Mouse (Mus musculus): Measurements from ENCODE around the gene Cmip. TPM values are rescaled to one million over a fixed set of nuclear protein-coding genes. Genes with fewer than 3 reads are reported as not detected.

Gene Cmip
- polyA plus RNA-seq, 1 experiment from 2014 or later: 22.6 TPM

- ATAC-seq: no peak
- Histone ChIP-seq H3K27ac (ENCODE audit: low read depth) (no peak overlapping the region), H3K9me3 (ENCODE audit: low read length) (no peaks in the 10 kb centered on the region), H3K36me3 (replicated peaks; ENCODE audit: insufficient read depth, low read length) (0 out of 2 replicates have a peak, but pooled peaks cover 3% of the 10 kb centered on the region), H3K4me1 (ENCODE audit: insufficient read depth) (no peaks in the 10 kb centered on the region), H3K4me2 (ENCODE audit: low read depth, low read length) (no peak overlapping the region), H3K27me3 (ENCODE audit: insufficient read depth, low read length) (no peaks in the 10 kb centered on the region), H3K4me3 (ENCODE audit: low read depth, low read length) (no peak overlapping the region), H3K9ac (replicated peaks) (no peak overlapping the region)
- 100% methylated on average over 3 of the region's 3 CpGs for WGBS (ENCODE audit: insufficient replicate concordance)
- DNase-seq: no peak
- no peak for TF ChIP-seq CTCF (IDR thresholded peaks at IDR 0.05; ENCODE audit: low read depth)
- TF ChIP-seq EP300 (IDR thresholded peaks at IDR 0.05; ENCODE audit: low read depth): no peak
These were observed 149.2 kb downstream of the Cmip start for GRCm38 (mm10) chr8:117406081-117406480.

GRCm38 (mm10) chr8:117408634-117409033, 151.8 kb downstream of the Cmip start:
- H3K36me3 ChIP-seq (replicated peaks; ENCODE audit: insufficient read depth, low read length): peaks cover 10% of the 10 kb centered on the region
- H3K4me1 ChIP-seq (ENCODE audit: insufficient read depth): no peaks in the 10 kb centered on the region
- no peak overlapping the region for H3K9ac ChIP-seq (replicated peaks)
- no peaks in the 10 kb centered on the region for H3K27me3 ChIP-seq (ENCODE audit: insufficient read depth, low read length)
- 79% methylated on average over 7 of the region's 7 CpGs for WGBS (ENCODE audit: insufficient replicate concordance)
- no peaks in the 10 kb centered on the region for H3K9me3 ChIP-seq (ENCODE audit: low read length)
- ATAC-seq (no peak), DNase-seq (no peak)
- H3K4me2 ChIP-seq (ENCODE audit: low read depth, low read length): no peak overlapping the region
- TF ChIP-seq EP300 (IDR thresholded peaks at IDR 0.05; ENCODE audit: low read depth) (no peak), CTCF (IDR thresholded peaks at IDR 0.05; ENCODE audit: low read depth) (no peak)
- H3K4me3 ChIP-seq (ENCODE audit: low read depth, low read length): no peak overlapping the region
- no peak overlapping the region for H3K27ac ChIP-seq (ENCODE audit: low read depth)

- ATAC-seq: no peak
- no peaks in the 10 kb centered on the region for H3K27me3 ChIP-seq (ENCODE audit: insufficient read depth, low read length)
- no peak for TF ChIP-seq EP300 (IDR thresholded peaks at IDR 0.05; ENCODE audit: low read depth)
- TF ChIP-seq CTCF (IDR thresholded peaks at IDR 0.05; ENCODE audit: low read depth): no peak
- no peak overlapping the region for H3K27ac ChIP-seq (ENCODE audit: low read depth)
- no peak overlapping the region for H3K4me3 ChIP-seq (ENCODE audit: low read depth, low read length)
- peaks cover 13% of the 10 kb centered on the region for H3K36me3 ChIP-seq (replicated peaks; ENCODE audit: insufficient read depth, low read length)
- H3K9me3 ChIP-seq (ENCODE audit: low read length): no peaks in the 10 kb centered on the region
- no peak for DNase-seq
- H3K9ac ChIP-seq (replicated peaks): no peak overlapping the region
- no peak overlapping the region for H3K4me2 ChIP-seq (ENCODE audit: low read depth, low read length)
- 88% methylated on average over 7 of the region's 7 CpGs for WGBS (ENCODE audit: insufficient replicate concordance)
- no peaks in the 10 kb centered on the region for H3K4me1 ChIP-seq (ENCODE audit: insufficient read depth)
These were observed 152.2 kb downstream of the Cmip start for GRCm38 (mm10) chr8:117409056-117409455.

- no peak overlapping the region for H3K4me3 ChIP-seq (ENCODE audit: low read depth, low read length)
- DNase-seq: no peak
- no peaks in the 10 kb centered on the region for H3K4me1 ChIP-seq (ENCODE audit: insufficient read depth)
- no peak overlapping the region for H3K4me2 ChIP-seq (ENCODE audit: low read depth, low read length)
- H3K27me3 ChIP-seq (ENCODE audit: insufficient read depth, low read length): no peaks in the 10 kb centered on the region
- no peak for ATAC-seq
- no peak overlapping the region for H3K27ac ChIP-seq (ENCODE audit: low read depth)
- TF ChIP-seq EP300 (IDR thresholded peaks at IDR 0.05; ENCODE audit: low read depth): no peak
- no peak for TF ChIP-seq CTCF (IDR thresholded peaks at IDR 0.05; ENCODE audit: low read depth)
- H3K9ac ChIP-seq (replicated peaks): no peak overlapping the region
- 73% methylated on average over 10 of the region's 10 CpGs for WGBS (ENCODE audit: insufficient replicate concordance)
- H3K9me3 ChIP-seq (ENCODE audit: low read length): no peaks in the 10 kb centered on the region
- H3K36me3 ChIP-seq (replicated peaks; ENCODE audit: insufficient read depth, low read length): peaks cover 18% of the 10 kb centered on the region
These were observed 153.5 kb downstream of the Cmip start for GRCm38 (mm10) chr8:117410391-117410790.

GRCm38 (mm10) chr8:117410901-117411300, 154.0 kb downstream of the Cmip start:
- no peak overlapping the region for H3K4me3 ChIP-seq (ENCODE audit: low read depth, low read length)
- no peaks in the 10 kb centered on the region for H3K4me1 ChIP-seq (ENCODE audit: insufficient read depth)
- 83% methylated on average over 10 of the region's 10 CpGs for WGBS (ENCODE audit: insufficient replicate concordance)
- no peak overlapping the region for H3K9ac ChIP-seq (replicated peaks)
- TF ChIP-seq CTCF (IDR thresholded peaks at IDR 0.05; ENCODE audit: low read depth) (no peak), EP300 (IDR thresholded peaks at IDR 0.05; ENCODE audit: low read depth) (no peak)
- no peaks in the 10 kb centered on the region for H3K27me3 ChIP-seq (ENCODE audit: insufficient read depth, low read length)
- no peak for DNase-seq
- ATAC-seq: no peak
- H3K4me2 ChIP-seq (ENCODE audit: low read depth, low read length): no peak overlapping the region
- no peak overlapping the region for H3K27ac ChIP-seq (ENCODE audit: low read depth)
- H3K36me3 ChIP-seq (replicated peaks; ENCODE audit: insufficient read depth, low read length): peaks cover 22% of the 10 kb centered on the region
- H3K9me3 ChIP-seq (ENCODE audit: low read length): no peaks in the 10 kb centered on the region

- WGBS (ENCODE audit: insufficient replicate concordance): 84% methylated on average over 10 of the region's 10 CpGs
- TF ChIP-seq EP300 (IDR thresholded peaks at IDR 0.05; ENCODE audit: low read depth) (no peak), CTCF (IDR thresholded peaks at IDR 0.05; ENCODE audit: low read depth) (no peak)
- Histone ChIP-seq H3K27me3 (ENCODE audit: insufficient read depth, low read length) (no peaks in the 10 kb centered on the region), H3K4me1 (ENCODE audit: insufficient read depth) (no peaks in the 10 kb centered on the region), H3K9me3 (ENCODE audit: low read length) (no peaks in the 10 kb centered on the region), H3K4me3 (ENCODE audit: low read depth, low read length) (no peak overlapping the region), H3K36me3 (replicated peaks; ENCODE audit: insufficient read depth, low read length) (peaks cover 25% of the 10 kb centered on the region), H3K27ac (ENCODE audit: low read depth) (no peak overlapping the region), H3K9ac (replicated peaks) (no peak overlapping the region), H3K4me2 (ENCODE audit: low read depth, low read length) (no peak overlapping the region)
- DNase-seq: no peak
- ATAC-seq: no peak
These were observed 155.4 kb downstream of the Cmip start for GRCm38 (mm10) chr8:117412232-117412631.

- Histone ChIP-seq H3K4me1 (ENCODE audit: insufficient read depth) (no peaks in the 10 kb centered on the region), H3K27me3 (ENCODE audit: insufficient read depth, low read length) (no peaks in the 10 kb centered on the region), H3K4me2 (ENCODE audit: low read depth, low read length) (no peak overlapping the region), H3K36me3 (replicated peaks; ENCODE audit: insufficient read depth, low read length) (peaks cover 42% of the 10 kb centered on the region), H3K27ac (ENCODE audit: low read depth) (no peak overlapping the region), H3K4me3 (ENCODE audit: low read depth, low read length) (no peak overlapping the region), H3K9ac (replicated peaks) (no peak overlapping the region), H3K9me3 (ENCODE audit: low read length) (no peaks in the 10 kb centered on the region)
- 83% methylated on average over 9 of the region's 9 CpGs for WGBS (ENCODE audit: insufficient replicate concordance)
- DNase-seq (no peak), ATAC-seq (no peak)
- TF ChIP-seq CTCF (IDR thresholded peaks at IDR 0.05; ENCODE audit: low read depth) (no peak), EP300 (IDR thresholded peaks at IDR 0.05; ENCODE audit: low read depth) (no peak)
These were observed 161.0 kb downstream of the Cmip start for GRCm38 (mm10) chr8:117417830-117418229.

All from liver, postnatal 0 days (tissue).